Mouse (Mus musculus): ENCODE measurements around the gene Camsap2.

Camsap2 gene

DNA sequence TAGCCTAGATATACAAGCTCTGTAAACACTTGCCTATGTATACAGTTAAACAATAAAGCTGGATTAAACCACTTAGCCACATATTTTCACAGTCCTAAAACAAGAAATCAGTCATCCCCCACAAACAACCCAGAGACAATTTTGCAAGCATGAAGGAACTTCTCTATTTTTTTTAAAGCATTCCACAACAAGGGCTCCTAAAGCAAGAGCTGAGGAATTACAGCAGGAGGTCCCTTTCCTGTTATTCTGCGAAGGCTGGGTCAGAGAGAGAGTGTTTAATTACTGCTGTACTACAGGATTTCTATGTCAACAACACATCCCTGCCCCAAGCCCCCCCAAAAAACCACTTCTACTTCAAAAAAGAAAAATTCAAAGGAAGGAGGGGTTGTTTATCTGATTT lies 1.6 kb downstream of the Camsap2 start:
- DNase-seq (ENCODE audit: low read depth, low spot score), result no peak

DNA sequence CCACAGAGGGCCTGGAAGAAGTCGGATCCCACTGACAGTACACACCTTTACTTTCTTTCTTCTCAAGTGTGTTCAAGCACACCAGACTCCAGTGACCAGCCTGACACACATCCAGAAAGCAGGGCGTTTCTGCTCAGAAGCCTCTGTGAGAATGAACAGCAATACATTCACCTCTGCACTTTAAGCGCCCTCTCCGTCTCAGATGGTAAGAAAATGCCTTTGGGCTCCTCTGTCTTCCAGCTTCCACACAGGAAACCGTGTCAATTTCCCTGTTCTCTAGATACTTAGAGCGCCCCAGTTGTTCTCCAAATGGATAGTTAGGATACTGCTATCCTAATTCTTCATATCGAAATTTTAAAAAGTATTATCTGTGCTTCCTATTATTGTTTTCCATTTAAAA lies 2.2 kb downstream of the Camsap2 start:
- no peak for DNase-seq (ENCODE audit: low read depth, low spot score)

DNA sequence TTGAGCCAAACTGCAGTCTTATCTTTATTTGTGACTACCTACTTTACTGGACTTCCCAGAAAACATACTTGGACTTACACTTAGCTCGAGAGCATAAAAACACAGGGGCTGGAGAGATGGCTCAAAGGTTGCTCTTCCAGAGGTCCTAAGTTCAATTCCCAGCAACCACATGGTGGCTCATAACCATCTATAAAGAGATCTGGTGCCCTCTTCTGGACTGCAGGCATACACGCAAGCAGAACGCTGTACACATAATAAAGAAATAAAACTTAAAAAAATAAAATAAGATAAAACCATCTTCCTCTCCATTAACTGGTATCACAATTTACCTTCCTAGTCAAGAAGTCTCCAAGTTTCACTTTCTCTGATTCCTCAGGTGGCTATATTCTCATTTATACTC lies 5.4 kb downstream of the Camsap2 start:
- no peak for DNase-seq (ENCODE audit: low read depth, low spot score)

DNA sequence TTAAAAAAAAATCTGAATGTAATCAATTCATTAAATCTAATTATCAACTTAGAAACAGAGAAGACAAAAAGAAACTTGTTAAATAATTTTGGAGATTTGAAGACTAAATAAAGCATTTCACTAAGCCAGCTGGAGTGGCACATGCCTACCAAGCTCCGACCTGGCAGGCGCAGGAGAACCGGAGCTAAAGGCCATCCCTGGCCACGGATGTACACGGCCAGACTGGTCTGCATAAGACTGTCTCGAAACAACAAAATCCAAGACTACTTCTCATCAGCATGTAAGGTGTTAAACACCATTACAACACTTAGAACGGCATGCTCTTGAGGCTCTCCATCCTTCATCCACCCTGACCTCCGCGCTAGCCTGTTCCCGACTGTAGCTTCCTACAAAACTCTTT lies 11.2 kb downstream of the Camsap2 start:
- DNase-seq (ENCODE audit: low read depth, low spot score), result no peak

DNA sequence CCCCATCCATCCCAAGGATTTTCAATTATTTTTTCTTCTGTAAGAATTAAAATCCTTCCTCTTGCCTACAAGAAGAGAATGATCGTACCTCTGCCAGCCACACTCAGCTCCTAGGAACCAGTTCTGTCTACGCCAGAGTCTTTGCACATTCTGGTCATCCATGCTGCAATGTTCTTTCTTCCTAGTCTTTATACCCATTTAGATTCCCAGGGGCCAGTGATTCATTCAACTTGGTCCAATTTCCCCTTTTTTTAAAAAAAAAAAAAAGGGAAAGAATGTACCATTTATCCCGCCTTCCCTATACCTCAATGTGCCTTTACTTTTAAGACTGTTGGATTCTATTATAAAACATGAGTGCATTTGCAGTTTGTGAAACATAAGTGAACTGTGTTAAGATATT lies 12.4 kb downstream of the Camsap2 start:
- DNase-seq (ENCODE audit: low read depth, low spot score), result no peak

DNA sequence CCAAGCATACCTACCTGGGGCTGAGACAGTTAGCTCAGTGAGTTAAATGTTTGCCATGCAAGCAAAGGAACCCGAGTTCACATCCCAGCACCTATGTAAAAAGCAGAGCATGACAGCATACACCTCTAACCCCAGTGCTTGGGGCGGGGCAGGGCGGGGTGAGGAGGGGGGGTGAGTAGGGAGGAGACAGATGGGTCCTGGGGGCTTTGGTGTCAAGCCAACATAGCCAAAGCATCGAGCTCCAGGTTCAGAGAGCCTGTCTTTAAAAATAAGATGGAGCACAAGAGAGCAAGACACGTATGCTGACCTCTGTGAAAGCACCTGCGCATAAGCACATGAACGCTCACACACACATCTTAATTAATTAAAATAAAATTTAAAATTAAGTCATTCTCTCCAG lies 12.8 kb downstream of the Camsap2 start:
- no peak for DNase-seq (ENCODE audit: low read depth, low spot score)

DNA sequence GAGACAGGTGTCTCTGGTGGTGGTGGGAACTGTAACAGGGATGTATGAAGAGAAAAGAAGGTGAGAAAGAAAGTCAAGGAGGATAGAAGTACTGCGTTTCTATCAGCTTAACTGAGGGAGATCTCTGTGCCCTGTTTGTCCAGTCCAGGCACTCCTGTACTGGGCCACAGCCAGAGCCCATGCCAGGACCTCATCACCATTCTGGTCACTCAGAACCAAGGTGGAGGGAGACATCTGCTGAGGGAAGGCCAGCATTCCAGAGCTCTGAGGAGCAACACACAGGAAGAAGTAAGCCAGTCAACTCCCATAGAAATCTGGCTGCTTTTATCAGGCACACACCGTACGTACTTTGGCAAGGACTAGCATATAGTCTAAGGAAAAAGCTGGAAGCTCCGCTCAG lies 14.1 kb downstream of the Camsap2 start:
- DNase-seq (ENCODE audit: low read depth, low spot score), result no peak

DNA sequence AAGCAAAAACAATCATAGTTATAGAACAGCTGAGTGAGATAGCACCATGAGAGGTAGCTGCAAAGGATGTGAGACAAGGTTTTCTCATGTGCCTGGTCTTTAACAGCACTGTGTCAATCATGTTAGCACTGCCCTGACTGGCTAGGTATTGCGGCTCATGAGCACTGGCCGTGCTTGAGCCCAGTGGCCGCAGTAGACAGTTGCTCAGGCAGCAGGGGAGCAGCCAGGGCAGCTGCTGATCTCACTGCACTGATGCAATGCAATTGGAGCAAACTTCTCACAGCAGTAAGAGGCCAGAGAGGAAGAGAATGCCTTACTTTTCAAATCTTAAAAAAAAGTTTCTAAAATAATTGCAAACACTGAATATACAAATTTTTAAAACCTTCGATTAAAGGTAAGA lies 16.5 kb downstream of the Camsap2 start:
- DNase-seq (ENCODE audit: low read depth, low spot score), result no peak

DNA sequence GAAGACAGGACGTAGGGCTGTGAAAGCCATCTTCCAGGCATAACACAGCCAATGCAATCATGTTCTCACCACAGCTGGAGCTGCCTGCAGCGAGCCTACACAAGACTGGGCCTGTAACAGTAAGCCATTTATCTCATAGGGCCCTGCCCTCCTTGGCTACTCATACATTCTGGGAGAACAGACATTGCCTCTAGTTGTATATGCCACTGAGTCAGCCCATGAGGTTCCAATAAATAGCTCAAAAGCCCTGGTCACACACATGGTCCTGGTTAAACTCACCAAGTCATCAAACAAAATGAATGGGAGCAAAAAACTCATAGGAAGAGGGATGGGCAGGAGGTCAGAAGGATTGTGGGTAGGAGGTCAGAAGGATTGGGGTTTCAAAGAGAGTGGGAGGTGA lies 17.3 kb downstream of the Camsap2 start:
- DNase-seq (ENCODE audit: low read depth, low spot score), result no peak

DNA sequence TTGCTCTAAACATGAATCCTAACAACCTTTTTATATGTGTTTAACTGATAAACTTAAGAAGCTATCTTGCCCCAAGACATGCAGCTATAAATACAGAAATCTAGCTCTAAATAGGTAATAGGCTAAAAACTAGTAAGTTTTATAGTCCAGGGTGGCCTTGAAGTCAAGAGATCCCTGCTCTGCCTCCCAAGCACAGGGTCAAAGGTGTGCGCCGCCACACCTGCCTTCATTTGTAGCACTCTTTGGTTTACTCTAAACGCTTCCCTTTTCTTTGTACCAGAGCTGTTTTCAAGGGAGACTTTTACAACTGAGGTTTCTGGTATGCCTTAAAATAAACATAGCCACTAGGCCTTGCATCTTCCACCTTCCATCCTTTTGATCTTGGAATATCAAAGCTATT lies 18.3 kb downstream of the Camsap2 start:
- no peak for DNase-seq (ENCODE audit: low read depth, low spot score)

DNA sequence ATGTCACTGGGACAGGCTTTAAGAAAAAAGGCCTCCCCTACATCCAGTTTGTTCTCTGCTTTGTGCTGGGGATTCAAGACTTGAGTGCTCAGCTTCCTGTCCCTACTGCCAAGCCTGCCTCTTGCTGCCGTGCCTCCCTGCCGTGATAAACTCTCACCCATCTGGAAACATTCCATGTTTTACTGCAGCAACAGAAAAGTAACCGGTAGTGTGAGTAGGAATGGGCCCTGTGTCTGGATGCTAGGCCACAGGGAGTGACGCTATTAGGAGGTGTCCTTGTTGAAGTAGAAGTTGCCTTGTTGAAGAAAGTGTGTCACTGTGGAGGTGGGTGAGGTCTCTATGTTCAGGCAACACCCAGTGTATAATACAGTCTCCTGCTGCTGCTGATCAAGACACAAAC lies 20.0 kb downstream of the Camsap2 start:
- DNase-seq (ENCODE audit: low read depth, low spot score), result no peak

DNA sequence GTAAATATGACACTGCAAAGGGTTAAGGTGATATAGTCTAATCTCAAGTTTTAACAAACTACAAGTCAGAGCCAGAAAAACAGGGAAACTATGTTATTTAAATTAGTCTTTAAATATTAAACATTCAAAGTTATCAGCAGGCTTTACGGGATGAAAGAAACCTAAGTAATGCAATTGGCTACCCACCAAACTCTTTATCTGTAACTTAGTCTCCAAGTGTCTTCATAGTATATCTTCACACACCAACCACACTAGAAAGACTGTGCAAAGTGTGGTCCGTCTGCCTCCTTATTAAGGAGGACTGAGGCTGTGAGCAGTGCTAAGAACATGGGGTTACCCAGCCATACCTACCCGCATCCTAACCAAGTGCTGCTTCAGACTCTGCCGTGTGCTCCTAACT lies 23.6 kb downstream of the Camsap2 start:
- no peak for DNase-seq (ENCODE audit: low read depth, low spot score)

DNA sequence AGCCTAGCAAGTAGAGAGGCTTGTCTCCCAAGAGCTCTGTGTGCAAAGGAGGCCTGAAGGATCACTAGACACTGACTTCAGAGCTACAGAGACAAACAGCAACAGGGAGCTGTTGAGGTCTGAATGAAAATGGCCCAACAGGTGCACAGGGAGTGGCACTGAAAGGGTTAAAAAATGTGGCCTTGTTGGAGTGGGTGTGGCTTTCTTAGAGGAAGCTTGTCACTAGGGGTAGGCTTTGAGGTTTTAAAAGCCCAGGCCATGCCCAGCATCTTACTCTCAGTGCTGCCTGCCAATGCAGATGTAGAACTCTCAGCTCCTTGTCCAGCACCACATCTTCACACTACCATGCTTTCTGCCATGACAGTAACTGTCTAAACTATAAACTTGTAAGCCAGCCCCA lies 29.6 kb downstream of the Camsap2 start:
- no peak for DNase-seq (ENCODE audit: low read depth, low spot score)

DNA sequence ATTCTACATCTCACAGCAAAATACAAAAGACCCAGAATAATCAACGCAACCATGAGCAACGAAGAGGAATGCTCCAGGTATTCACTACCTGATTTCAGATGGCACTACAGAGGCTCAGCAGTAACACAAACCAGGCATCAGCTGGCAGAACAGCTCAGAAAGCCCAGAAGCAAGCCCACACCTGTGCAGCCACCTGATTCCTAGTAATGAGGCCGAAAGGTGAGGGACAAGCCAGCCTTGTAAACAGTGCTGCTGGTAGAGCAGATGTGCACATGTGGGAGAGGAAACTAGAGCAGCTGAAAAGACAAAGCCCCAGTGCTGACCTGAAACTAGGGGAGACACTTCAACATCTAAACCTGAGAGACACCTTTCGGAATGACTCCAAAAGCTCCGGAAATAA lies 36.7 kb downstream of the Camsap2 start:
- DNase-seq (ENCODE audit: low read depth, low spot score), result no peak

DNA sequence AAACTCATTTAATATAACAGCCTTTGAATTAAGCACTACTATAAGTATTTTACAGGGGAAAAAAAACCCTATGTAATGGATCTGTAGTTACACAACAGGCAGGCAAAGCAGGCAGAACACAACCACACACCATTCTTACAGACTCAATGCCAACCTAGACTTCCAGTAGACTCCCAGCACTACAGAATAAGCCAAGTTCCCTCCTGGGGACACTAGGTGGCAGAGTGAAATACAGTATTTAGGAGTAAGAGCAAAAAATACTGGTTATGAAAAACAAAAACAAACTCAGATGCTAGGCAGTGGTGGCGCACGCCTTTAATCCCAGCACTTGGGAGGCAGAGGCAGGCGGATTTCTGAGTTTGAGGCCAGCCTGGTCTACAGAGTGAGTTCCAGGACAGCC lies 39.5 kb downstream of the Camsap2 start:
- DNase-seq (ENCODE audit: low read depth, low spot score), result no peak

DNA sequence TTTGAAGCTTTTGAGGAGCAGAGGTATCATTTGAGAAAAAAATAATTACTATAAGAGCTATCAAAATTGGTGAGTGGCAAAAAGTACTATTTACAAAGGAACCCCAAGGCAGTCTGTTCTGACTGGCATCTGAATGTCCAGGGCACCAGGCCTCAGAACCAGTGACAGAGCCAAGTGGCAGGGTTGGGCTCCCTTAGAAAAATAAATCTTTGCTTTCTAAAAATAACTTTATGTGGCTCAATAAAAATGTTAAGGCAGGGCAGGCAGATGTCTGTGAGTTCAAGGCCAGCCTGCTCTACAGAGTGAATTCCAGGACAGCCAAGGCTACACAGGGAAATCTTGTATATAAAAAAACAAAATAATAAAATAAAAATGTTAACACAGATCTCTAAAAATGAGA lies 51.9 kb downstream of the Camsap2 start:
- no peak for DNase-seq (ENCODE audit: low read depth, low spot score)

DNA sequence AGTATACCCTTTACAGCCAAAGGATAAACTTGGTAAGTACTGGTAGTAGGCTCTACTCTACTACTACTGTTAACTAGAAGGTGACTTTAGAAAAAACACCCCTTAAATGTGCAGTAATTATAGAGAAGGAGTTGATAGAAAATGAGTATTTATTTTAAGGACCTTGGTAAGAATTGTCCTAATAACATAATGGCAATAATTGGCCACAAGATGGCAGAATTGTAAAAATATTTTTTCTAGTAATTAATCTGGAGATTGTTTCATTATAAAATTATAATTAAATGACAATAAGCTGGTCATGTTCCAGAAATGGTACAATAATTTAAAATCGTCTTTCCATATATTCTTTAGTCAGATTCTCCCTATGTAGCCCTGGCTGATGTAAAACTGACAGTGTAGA lies 56.1 kb downstream of the Camsap2 start:
- no peak for DNase-seq (ENCODE audit: low read depth, low spot score)

DNA sequence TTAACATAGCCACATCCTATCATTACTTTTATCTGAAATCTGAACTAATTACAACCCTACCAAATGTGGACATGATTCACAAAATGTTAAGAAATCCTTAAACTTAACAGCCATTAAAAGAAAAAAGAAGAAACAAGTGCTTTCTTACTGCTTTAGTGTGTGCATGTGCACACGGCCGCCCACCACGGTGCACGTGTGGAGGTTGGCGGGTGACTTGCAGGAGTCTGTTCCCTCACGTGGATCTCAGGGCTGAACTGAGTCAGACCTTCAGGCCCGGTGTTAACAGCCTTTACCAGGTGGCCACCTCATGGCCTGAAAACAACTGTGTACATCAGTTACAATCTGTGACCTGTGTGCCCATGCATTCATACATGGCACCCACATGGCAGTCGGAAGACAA lies 68.5 kb downstream of the Camsap2 start:
- no peak for DNase-seq (ENCODE audit: low read depth, low spot score)

DNA sequence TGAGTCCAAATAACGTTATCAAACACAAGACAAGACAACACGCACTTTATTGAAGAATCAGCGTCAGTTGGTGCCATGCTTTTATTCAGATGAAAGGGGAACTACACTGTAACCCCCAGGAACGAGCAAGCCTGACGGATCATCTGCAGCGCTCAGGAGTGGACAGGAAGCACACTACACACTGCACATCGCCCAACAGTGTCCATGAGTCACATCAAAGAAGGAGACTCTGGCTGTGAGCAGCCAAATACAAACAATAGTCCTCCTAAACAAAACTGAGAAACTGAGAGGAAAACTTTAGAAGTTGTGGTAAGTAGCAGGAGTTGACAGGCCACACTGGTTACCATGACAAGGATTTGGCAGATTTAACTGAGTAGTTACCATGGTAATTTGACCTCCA lies 77.7 kb downstream of the Camsap2 start:
- no peak for DNase-seq (ENCODE audit: low read depth, low spot score)

DNA sequence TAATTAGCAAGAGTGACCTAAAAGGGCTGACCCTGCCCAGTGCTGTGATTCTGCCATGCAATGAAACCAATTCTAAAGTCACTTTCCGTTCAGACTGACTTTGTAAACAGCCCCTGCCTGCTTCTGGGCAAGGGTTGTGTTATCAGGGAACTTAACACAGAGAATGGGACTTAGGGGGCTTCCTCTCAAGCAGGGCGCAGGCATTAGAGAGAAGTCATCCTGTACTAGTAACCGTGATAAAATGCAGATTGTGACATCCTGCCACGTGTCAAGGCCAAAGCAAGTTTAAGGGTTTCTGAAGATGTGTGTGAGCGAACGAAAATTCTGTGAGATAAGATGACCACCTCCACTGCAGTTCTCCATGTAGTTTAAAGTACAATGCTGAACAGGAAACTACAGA lies 79.8 kb downstream of the Camsap2 start:
- DNase-seq (ENCODE audit: low read depth, low spot score), result no peak

DNA sequence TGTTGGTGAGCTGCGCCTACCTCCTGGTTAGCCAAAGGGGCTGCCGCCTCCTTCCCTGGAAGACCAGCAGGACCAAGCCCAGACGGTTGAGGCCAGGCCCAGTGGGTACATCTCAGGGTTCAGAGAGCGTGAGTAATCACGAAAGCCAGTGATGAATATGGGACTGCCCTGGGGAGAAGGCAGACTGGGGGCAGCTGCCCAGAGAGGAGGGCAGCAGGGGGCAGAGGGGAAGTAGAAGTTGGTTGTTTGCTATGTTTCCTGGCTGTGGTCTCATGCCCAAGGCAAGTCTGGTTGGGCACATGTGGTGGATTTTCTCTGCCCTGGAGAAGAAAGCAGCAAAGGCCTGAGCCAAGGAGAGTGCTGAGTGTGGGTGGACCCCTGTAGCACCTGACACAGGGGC lies 82.5 kb downstream of the Camsap2 start:
- no peak for DNase-seq (ENCODE audit: low read depth, low spot score)

DNA sequence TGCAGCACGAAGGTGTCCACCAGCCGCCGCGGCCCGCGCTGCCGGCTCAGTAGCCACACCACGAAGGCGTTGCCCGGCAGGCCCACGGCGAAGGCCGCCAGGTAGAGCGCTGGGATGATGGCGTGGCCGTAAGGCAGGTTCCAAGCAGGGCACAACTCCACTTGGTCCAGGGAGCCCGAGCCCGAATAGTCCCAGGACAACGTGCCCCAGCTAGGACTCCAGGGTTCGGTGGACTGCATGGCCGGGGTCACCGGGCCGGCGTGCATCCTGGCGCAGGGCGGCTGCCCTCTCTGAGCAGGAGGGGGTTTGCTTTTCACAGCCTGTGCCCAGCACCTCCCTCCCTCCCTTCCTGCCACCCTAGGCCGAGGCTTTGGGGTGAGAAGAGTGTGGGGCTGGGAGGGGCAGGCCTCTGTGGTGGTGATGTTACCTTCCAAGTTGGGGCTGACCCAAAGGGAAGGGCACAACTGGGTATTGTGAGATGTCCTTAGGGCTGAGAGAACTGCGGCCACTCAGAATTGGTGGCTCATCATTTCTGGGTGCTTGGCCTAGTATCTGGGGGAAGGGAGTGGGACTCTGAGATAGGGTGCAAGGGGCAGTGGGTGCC lies 85.2 kb downstream of the Camsap2 start, which contains the start of gene Gpr25:
Gpr25 (minus strand) TSS at position 239 of the 604 bp plus-strand sequence.
- no peak for DNase-seq (ENCODE audit: low read depth, low spot score)

DNA sequence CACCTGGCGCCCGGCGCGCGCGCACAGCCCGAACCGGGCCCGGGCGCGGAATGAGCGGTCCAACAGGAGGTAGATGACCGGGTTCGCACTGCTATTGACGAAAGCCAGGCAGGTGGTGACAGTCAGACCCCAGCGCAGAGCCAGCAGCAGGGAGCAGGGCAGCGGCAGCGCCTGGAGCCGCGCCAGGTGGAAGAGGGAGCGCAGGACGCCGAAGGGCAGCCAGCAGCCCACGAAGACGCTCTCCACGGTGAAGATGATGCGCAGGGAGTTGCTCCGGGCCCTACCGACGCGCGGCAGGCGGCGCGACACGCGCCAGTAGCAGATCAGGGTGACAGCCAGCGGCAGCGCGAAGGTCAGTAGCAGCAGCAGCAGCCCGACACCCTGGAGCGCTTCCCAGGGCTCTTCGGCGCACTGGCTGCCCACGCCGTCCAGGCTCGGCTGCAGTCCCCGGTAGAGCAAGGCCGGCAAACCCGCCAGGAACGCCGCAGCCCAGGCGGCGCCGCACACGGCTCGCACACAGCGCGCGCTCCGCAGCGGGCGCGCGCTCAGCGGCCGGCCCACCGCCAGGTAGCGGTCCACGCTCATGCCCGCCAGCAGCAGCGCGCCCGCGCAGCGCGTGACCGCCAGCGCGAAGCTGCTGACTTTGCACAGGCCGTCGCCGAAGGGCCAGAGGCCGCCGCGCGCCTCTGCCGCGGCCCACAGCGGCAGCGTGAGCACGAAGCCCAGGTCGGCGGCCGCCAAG lies 85.8 kb downstream of the Camsap2 start:
- peak; percentile 60 for DNase-seq (ENCODE audit: low read depth, low spot score)

DNA sequence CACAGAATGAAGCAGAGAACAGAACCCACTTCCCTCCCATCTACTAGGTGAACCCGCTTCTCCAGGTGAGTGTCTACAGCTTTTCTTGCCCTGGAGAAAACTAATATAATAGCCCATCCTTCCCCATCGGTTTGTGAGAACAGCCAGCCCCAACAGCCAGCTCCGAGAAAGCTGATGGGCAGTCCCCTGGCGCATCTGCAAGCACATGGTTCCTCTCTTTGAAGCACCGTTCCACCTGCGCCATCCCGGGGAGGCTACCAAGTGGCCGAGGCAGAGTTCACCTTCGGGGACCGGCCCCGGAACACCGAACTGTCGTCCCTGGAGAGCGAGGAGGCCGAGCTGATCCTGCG lies 86.4 kb downstream of the Camsap2 start:
- no peak for DNase-seq (ENCODE audit: low read depth, low spot score)
